Mouse (Mus musculus): ENCODE results near the gene Rnf123. TPM values are rescaled to one million over a fixed set of nuclear protein-coding genes. Genes with fewer than 3 reads are reported as not detected.

Rnf123 gene
- polyA plus RNA-seq, 1 experiment: 33.4 TPM

DNA sequence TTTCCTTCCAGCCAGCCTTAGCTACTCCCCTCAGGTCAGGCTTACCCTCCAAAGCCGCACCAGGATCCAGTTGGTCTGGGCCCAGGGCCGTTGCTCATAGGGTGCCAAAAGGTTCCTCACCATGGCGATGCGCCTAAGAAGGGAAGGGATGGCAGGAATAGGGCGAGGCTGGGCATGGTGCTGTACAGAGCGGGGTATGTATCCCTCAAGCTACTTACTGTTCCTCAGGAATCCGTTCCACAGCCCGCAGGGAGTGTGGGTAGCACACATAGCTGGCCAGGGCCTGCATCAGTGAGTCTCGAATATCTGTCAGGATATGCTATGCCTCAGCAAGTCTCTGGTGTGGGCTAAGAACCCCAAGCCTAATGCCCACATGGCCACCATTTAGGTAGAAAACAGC, 24.9 kb downstream of the Rnf123 start:
- Histone ChIP-seq H3K27me3 (ENCODE audit: control insufficient read depth, insufficient read depth, insufficient read length) (no peaks in the 10 kb centered on the region), H3K4me3 (no peak overlapping the region), H3ac (ENCODE audit: control insufficient read depth, insufficient read length) (no peak overlapping the region), H3K36me3 (ENCODE audit: control insufficient read depth, insufficient read depth) (peaks cover 18% of the 10 kb centered on the region), H3K4me2 (ENCODE audit: low read depth) (no peak overlapping the region), H3K79me2 (ENCODE audit: control insufficient read depth, insufficient read depth) (no peaks in the 10 kb centered on the region)
- TF ChIP-seq MAX (IDR thresholded peaks at IDR 0.05; ENCODE audit: low read depth) (no peak), REST (IDR thresholded peaks at IDR 0.05; ENCODE audit: insufficient read depth, insufficient read length) (no peak), E2F4 (IDR thresholded peaks at IDR 0.05; ENCODE audit: insufficient read depth) (no peak), POLR2A (IDR thresholded peaks at IDR 0.05; ENCODE audit: insufficient read length, low read depth) (no peak), MYOD1 (IDR thresholded peaks at IDR 0.05; ENCODE audit: control insufficient read depth in 1 of 3, insufficient read length in 2 of 3, low read depth in 2 of 3) (no peak), USF1 (IDR thresholded peaks at IDR 0.05; ENCODE audit: low read depth) (no peak), TCF12 (IDR thresholded peaks at IDR 0.05; ENCODE audit: insufficient read depth, poor library complexity, severe bottlenecking) (no peak), POLR2AphosphoS2 (IDR thresholded peaks at IDR 0.05; ENCODE audit: insufficient read length, low read depth) (no peak), TCF3 (IDR thresholded peaks at IDR 0.05; ENCODE audit: insufficient read length, low read depth) (no peak), SRF (IDR thresholded peaks at IDR 0.05; ENCODE audit: control insufficient read depth, insufficient read length, low read depth) (no peak), CEBPB (IDR thresholded peaks at IDR 0.05; ENCODE audit: insufficient read depth, poor library complexity, severe bottlenecking) (no peak), MYOG (IDR thresholded peaks at IDR 0.05; ENCODE audit: control insufficient read depth in 1 of 3, insufficient read depth in 1 of 3, insufficient read length in 2 of 3, low read depth in 2 of 3) (no peak)

DNA sequence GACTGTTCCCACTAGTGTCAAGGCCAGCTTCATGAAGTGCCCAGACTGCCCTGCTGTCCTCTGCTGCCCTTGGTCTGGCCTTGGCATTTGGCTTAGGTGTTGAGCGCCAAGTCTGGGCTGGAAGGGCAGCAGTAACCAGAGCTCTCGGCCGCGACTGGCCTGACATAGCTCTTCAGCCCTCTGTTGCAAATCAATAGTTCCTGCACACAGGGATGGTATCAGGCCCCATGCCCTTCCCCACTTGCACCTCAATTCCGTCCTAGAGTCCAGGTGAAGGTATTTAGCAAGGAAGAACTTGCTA, 25.9 kb downstream of the Rnf123 start:
- Histone ChIP-seq H3K4me2 (ENCODE audit: low read depth) (no peak overlapping the region), H3K27me3 (ENCODE audit: control insufficient read depth, insufficient read depth, insufficient read length) (no peaks in the 10 kb centered on the region), H3ac (ENCODE audit: control insufficient read depth, insufficient read length) (no peak overlapping the region), H3K4me3 (no peak overlapping the region), H3K36me3 (ENCODE audit: control insufficient read depth, insufficient read depth) (peaks cover 18% of the 10 kb centered on the region), H3K79me2 (ENCODE audit: control insufficient read depth, insufficient read depth) (no peaks in the 10 kb centered on the region)
- TF ChIP-seq MYOD1 (IDR thresholded peaks at IDR 0.05; ENCODE audit: control insufficient read depth in 1 of 3, insufficient read length in 2 of 3, low read depth in 2 of 3) (no peak), POLR2AphosphoS2 (IDR thresholded peaks at IDR 0.05; ENCODE audit: insufficient read length, low read depth) (peak; percentile 14)

DNA sequence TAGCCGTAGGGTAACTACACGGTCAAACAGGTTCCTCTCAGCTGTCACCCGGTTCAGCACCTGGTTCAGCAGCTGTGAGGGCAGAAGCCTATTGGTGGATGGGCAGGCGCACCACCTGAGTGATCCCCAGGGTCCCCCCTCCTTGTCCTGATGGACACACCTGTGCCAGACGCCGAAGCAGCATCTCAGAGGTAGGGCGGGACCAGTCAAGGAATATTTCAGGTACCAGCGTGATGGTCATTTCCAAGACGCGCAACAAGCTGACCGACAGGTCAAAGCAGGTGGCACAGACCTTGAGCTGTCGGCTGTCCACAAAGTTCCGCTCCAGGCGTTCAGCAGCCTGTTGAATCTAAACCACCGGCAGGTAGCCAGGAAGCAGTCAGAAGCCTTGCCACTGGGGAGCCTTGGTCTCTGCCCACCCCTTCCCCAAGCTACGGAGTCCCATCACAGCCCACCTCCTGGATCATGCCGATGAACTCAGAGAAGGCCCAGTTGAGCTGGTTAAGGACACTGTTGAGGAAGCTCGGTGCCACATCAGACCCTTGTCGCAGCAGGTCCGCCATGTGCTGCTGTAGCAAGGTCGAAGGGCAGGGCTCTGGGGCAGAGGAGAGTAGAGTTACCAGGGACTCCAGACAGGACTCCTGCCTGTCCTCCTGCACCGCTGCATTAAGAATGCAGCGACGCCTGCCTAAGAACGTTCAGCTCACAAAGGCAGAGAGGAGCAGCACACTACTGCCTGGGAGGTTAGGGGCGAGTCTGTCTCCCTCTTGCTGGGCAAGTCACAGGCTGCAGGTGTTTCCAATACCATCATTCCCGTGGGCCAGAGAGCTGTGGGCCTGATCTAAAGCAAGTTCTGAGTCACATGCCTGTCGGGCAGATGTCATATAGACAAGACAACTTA, 26.5 kb downstream of the Rnf123 start:
- no peak for TF ChIP-seq REST (IDR thresholded peaks at IDR 0.05; ENCODE audit: insufficient read depth, insufficient read length)
- no peak for TF ChIP-seq POLR2AphosphoS2 (IDR thresholded peaks at IDR 0.05; ENCODE audit: insufficient read length, low read depth)
- no peak for TF ChIP-seq CEBPB (IDR thresholded peaks at IDR 0.05; ENCODE audit: insufficient read depth, poor library complexity, severe bottlenecking)
- no peak for TF ChIP-seq USF1 (IDR thresholded peaks at IDR 0.05; ENCODE audit: low read depth)
- no peak for TF ChIP-seq MYOG (IDR thresholded peaks at IDR 0.05; ENCODE audit: control insufficient read depth in 1 of 3, insufficient read depth in 1 of 3, insufficient read length in 2 of 3, low read depth in 2 of 3)
- TF ChIP-seq SRF (IDR thresholded peaks at IDR 0.05; ENCODE audit: control insufficient read depth, insufficient read length, low read depth): no peak
- no peak for TF ChIP-seq MYOD1 (IDR thresholded peaks at IDR 0.05; ENCODE audit: control insufficient read depth in 1 of 3, insufficient read length in 2 of 3, low read depth in 2 of 3)
- TF ChIP-seq POLR2A (IDR thresholded peaks at IDR 0.05; ENCODE audit: insufficient read length, low read depth): no peak
- no peak for TF ChIP-seq TCF3 (IDR thresholded peaks at IDR 0.05; ENCODE audit: insufficient read length, low read depth)
- TF ChIP-seq E2F4 (IDR thresholded peaks at IDR 0.05; ENCODE audit: insufficient read depth): no peak
- no peak for TF ChIP-seq TCF12 (IDR thresholded peaks at IDR 0.05; ENCODE audit: insufficient read depth, poor library complexity, severe bottlenecking)
- no peak for TF ChIP-seq MAX (IDR thresholded peaks at IDR 0.05; ENCODE audit: low read depth)
- peaks cover 18% of the 10 kb centered on the region for H3K36me3 ChIP-seq (ENCODE audit: control insufficient read depth, insufficient read depth)
- no peak overlapping the region for H3K4me2 ChIP-seq (ENCODE audit: low read depth)
- no peak overlapping the region for H3K4me3 ChIP-seq
- H3ac ChIP-seq (ENCODE audit: control insufficient read depth, insufficient read length): no peak overlapping the region
- H3K79me2 ChIP-seq (ENCODE audit: control insufficient read depth, insufficient read depth): no peaks in the 10 kb centered on the region
- H3K27me3 ChIP-seq (ENCODE audit: control insufficient read depth, insufficient read depth, insufficient read length): no peaks in the 10 kb centered on the region

DNA sequence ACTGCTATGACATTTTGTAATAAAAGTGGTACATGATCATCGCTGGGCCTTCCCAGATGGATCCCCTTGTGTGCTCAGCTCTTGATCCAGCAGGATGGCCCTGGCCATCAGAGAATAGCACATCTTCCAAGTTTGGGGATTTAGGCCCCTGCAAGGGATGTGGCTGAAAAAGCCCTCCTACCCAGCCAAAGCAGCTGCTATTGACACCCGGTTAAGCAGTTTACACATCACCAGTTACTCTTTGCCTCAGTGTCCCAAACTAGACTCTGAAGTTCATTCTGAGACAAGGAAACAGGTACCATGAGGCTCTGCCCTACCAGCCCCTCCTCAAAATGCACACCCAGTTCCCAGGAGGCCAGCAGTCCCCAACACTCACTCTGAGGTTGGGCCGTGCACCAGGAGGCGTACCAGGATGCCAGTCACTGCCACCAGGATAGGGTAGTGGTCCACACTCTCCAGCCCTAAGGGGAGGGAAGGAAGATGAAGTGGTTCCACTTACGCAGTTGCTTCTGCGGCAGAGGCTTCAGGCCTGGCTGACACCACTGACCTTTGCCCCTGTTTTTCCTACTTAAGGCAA, 27.4 kb downstream of the Rnf123 start:
- peaks cover 18% of the 10 kb centered on the region for H3K36me3 ChIP-seq (ENCODE audit: control insufficient read depth, insufficient read depth)
- no peak overlapping the region for H3K4me2 ChIP-seq (ENCODE audit: low read depth)
- H3ac ChIP-seq (ENCODE audit: control insufficient read depth, insufficient read length): no peak overlapping the region
- H3K4me3 ChIP-seq: no peak overlapping the region
- no peaks in the 10 kb centered on the region for H3K27me3 ChIP-seq (ENCODE audit: control insufficient read depth, insufficient read depth, insufficient read length)
- TF ChIP-seq MYOD1 (IDR thresholded peaks at IDR 0.05; ENCODE audit: control insufficient read depth in 1 of 3, insufficient read length in 2 of 3, low read depth in 2 of 3) (no peak), POLR2AphosphoS2 (IDR thresholded peaks at IDR 0.05; ENCODE audit: insufficient read length, low read depth) (peak; percentile 52)
- no peaks in the 10 kb centered on the region for H3K79me2 ChIP-seq (ENCODE audit: control insufficient read depth, insufficient read depth)

DNA sequence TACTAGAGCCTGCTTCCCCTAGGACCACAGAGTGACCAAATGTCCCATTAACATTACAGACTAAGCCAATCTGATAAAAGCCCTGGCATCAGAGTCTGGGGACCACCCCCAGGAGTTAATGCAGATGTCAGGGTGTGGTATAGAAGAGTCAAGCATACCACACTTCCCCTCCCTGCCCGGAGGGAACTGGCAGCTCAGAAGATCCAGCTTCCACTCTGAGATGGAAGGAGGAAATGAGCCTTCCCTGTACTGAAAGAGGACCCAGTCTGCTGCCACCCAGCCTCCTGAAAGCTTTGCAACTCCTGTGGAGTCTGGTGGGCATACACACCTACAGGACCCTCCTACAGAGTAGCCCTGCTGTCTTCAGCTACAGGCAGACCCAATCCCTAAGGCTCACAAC, 28.1 kb downstream of the Rnf123 start:
- peaks cover 18% of the 10 kb centered on the region for H3K36me3 ChIP-seq (ENCODE audit: control insufficient read depth, insufficient read depth)
- H3K79me2 ChIP-seq (ENCODE audit: control insufficient read depth, insufficient read depth): peaks cover under 1% of the 10 kb centered on the region
- no peak overlapping the region for H3ac ChIP-seq (ENCODE audit: control insufficient read depth, insufficient read length)
- no peak overlapping the region for H3K4me3 ChIP-seq
- H3K4me2 ChIP-seq (ENCODE audit: low read depth): no peak overlapping the region
- TF ChIP-seq MYOD1 (IDR thresholded peaks at IDR 0.05; ENCODE audit: control insufficient read depth in 1 of 3, insufficient read length in 2 of 3, low read depth in 2 of 3): no peak
- no peak for TF ChIP-seq USF1 (IDR thresholded peaks at IDR 0.05; ENCODE audit: low read depth)
- TF ChIP-seq CEBPB (IDR thresholded peaks at IDR 0.05; ENCODE audit: insufficient read depth, poor library complexity, severe bottlenecking): no peak
- no peak for TF ChIP-seq SRF (IDR thresholded peaks at IDR 0.05; ENCODE audit: control insufficient read depth, insufficient read length, low read depth)
- no peak for TF ChIP-seq MAX (IDR thresholded peaks at IDR 0.05; ENCODE audit: low read depth)
- TF ChIP-seq E2F4 (IDR thresholded peaks at IDR 0.05; ENCODE audit: insufficient read depth): no peak
- no peak for TF ChIP-seq TCF12 (IDR thresholded peaks at IDR 0.05; ENCODE audit: insufficient read depth, poor library complexity, severe bottlenecking)
- no peak for TF ChIP-seq MYOG (IDR thresholded peaks at IDR 0.05; ENCODE audit: control insufficient read depth in 1 of 3, insufficient read depth in 1 of 3, insufficient read length in 2 of 3, low read depth in 2 of 3)
- TF ChIP-seq POLR2AphosphoS2 (IDR thresholded peaks at IDR 0.05; ENCODE audit: insufficient read length, low read depth): no peak
- TF ChIP-seq POLR2A (IDR thresholded peaks at IDR 0.05; ENCODE audit: insufficient read length, low read depth): no peak
- no peak for TF ChIP-seq REST (IDR thresholded peaks at IDR 0.05; ENCODE audit: insufficient read depth, insufficient read length)
- no peak for TF ChIP-seq TCF3 (IDR thresholded peaks at IDR 0.05; ENCODE audit: insufficient read length, low read depth)
- H3K27me3 ChIP-seq (ENCODE audit: control insufficient read depth, insufficient read depth, insufficient read length): no peaks in the 10 kb centered on the region

Measured in myocyte (in vitro differentiated cells).